8 mouse cellular contexts compared by ENCODE assay signal in genomic region chr5:132195048-132195533, GRCm38 (mm10).
DNase-seq lines count a peak whose midpoint lies in the region; ATAC-seq and TF ChIP-seq lines count a peak whose summit lies in the region.

No protein-coding gene starts in this region.

- no peak for ATAC-seq in intestine, embryonic 14.5 days (replicated peaks; ENCODE audit: low FRiP score, low TSS enrichment, low read depth)
- no peak for ATAC-seq in intestine, postnatal 0 days
- peak; percentile 81 for ATAC-seq in embryonic facial prominence, embryonic 14.5 days (ENCODE audit: low read depth)
- peak; percentile 36 for ATAC-seq in limb, embryonic 13.5 days (ENCODE audit: low FRiP score, low read depth)
- no peak for ATAC-seq in stomach, embryonic 16.5 days (ENCODE audit: insufficient read depth, low FRiP score)
- no peak for ATAC-seq in granulocyte monocyte progenitor cell, adult 5-6 weeks (replicated peaks; ENCODE audit: poor library complexity, severe bottlenecking)

- TF ChIP-seq CTCF in intestine, postnatal 0 days (IDR thresholded peaks at IDR 0.05; ENCODE audit: low read depth), result no peak

- 0 out of 2 replicates have a peak overlapping the region, but pooled peaks have one; percentile 22 for H3K4me2 ChIP-seq in intestine, embryonic 14.5 days (ENCODE audit: low read length)
- H3K4me2 ChIP-seq in intestine, postnatal 0 days (replicated peaks; ENCODE audit: low read depth), result no peak overlapping the region
- peak overlapping the region; percentile 25 for H3K4me2 ChIP-seq in embryonic facial prominence, embryonic 14.5 days (ENCODE audit: low read depth, low read length)
- H3K4me2 ChIP-seq in limb, embryonic 13.5 days (replicated peaks), result peak overlapping the region; percentile 45
- peak overlapping the region; percentile 20; the same call in 1 of the 2 replicates for H3K4me2 ChIP-seq in stomach, embryonic 16.5 days (ENCODE audit: low read depth, low read length)

- no peak overlapping the region for H3K4me3 ChIP-seq in intestine, embryonic 14.5 days (ENCODE audit: low read depth, low read length)
- H3K4me3 ChIP-seq in intestine, postnatal 0 days (ENCODE audit: low read depth, low read length), result no peak overlapping the region
- peak overlapping the region; percentile 10; the same call in 1 of the 2 replicates for H3K4me3 ChIP-seq in embryonic facial prominence, embryonic 14.5 days (ENCODE audit: low read depth, low read length)
- peak overlapping the region; percentile 10; the same call in 1 of the 2 replicates for H3K4me3 ChIP-seq in limb, embryonic 13.5 days
- H3K4me3 ChIP-seq in stomach, embryonic 16.5 days (replicated peaks; ENCODE audit: low read length), result no peak overlapping the region

- peak overlapping the region; percentile 47; the same call in 1 of the 2 replicates for H3K27ac ChIP-seq in intestine, embryonic 14.5 days (ENCODE audit: low read depth)
- no peak overlapping the region for H3K27ac ChIP-seq in intestine, postnatal 0 days (ENCODE audit: low read depth, low read length)
- H3K27ac ChIP-seq in embryonic facial prominence, embryonic 14.5 days (replicated peaks; ENCODE audit: low read depth, low read length), result peak overlapping the region; percentile 23; the same call in 1 of the 2 replicates
- H3K27ac ChIP-seq in limb, embryonic 13.5 days, result peak overlapping the region; percentile 22; the same call in 1 of the 2 replicates
- 0 out of 2 replicates have a peak overlapping the region, but pooled peaks have one; percentile 14 for H3K27ac ChIP-seq in stomach, embryonic 16.5 days (ENCODE audit: low read length)

- no peak overlapping the region for H3K9ac ChIP-seq in intestine, embryonic 14.5 days (ENCODE audit: low read length)
- H3K9ac ChIP-seq in intestine, postnatal 0 days (ENCODE audit: low read depth, low read length), result no peak overlapping the region
- H3K9ac ChIP-seq in embryonic facial prominence, embryonic 14.5 days (ENCODE audit: low read depth, low read length), result peak overlapping the region; percentile 5; the same call in 1 of the 2 replicates
- H3K9ac ChIP-seq in limb, embryonic 13.5 days, result no peak overlapping the region
- 0 out of 2 replicates have a peak overlapping the region, but pooled peaks have one; percentile 20 for H3K9ac ChIP-seq in stomach, embryonic 16.5 days (ENCODE audit: low read length)

- peak; percentile 56 for DNase-seq in intestine, embryonic 14.5 days (ENCODE audit: low spot score)
- peak; percentile 86 for DNase-seq in embryonic facial prominence, embryonic 14.5 days (ENCODE audit: low spot score)
- peak; percentile 60 for DNase-seq in heart, postnatal 4 days
- no peak for DNase-seq in urinary bladder, adult 2 months (ENCODE audit: low spot score)

- H3K4me1 ChIP-seq in intestine, embryonic 14.5 days (replicated peaks; ENCODE audit: control insufficient read depth, insufficient read depth, low read length), result peaks cover 26% of the 10 kb centered on the region
- 0 out of 2 replicates have a peak, but pooled peaks cover 2% of the 10 kb centered on the region for H3K4me1 ChIP-seq in intestine, postnatal 0 days (replicated peaks; ENCODE audit: control insufficient read depth, insufficient read depth, low read length)
- H3K4me1 ChIP-seq in embryonic facial prominence, embryonic 14.5 days (ENCODE audit: control insufficient read depth, insufficient read depth, low read length), result peaks cover 17% of the 10 kb centered on the region
- H3K4me1 ChIP-seq in limb, embryonic 13.5 days, result peaks cover 40% of the 10 kb centered on the region
- peaks cover 14% of the 10 kb centered on the region for H3K4me1 ChIP-seq in stomach, embryonic 16.5 days (ENCODE audit: control insufficient read depth, insufficient read depth, low read length)

- 24% methylated on average over 6 of the region's 6 CpGs for WGBS in intestine, embryonic 14.5 days
- 44% methylated on average over 6 of the region's 6 CpGs for WGBS in intestine, postnatal 0 days
- 10% methylated on average over 6 of the region's 6 CpGs for WGBS in embryonic facial prominence, embryonic 14.5 days
- WGBS in limb, embryonic 13.5 days, result 13% methylated on average over 6 of the region's 6 CpGs
- WGBS in stomach, embryonic 16.5 days, result 16% methylated on average over 6 of the region's 6 CpGs

- no peaks in the 10 kb centered on the region for H3K36me3 ChIP-seq in intestine, embryonic 14.5 days (ENCODE audit: control insufficient read depth, insufficient read depth, low read length)
- no peaks in the 10 kb centered on the region for H3K36me3 ChIP-seq in intestine, postnatal 0 days (ENCODE audit: control insufficient read depth, insufficient read depth)
- no peaks in the 10 kb centered on the region for H3K36me3 ChIP-seq in embryonic facial prominence, embryonic 14.5 days (ENCODE audit: control insufficient read depth, insufficient read depth, low read length)
- H3K36me3 ChIP-seq in limb, embryonic 13.5 days, result no peaks in the 10 kb centered on the region
- H3K36me3 ChIP-seq in stomach, embryonic 16.5 days (ENCODE audit: control insufficient read depth, insufficient read depth, low read length), result no peaks in the 10 kb centered on the region

- no peaks in the 10 kb centered on the region for H3K27me3 ChIP-seq in intestine, embryonic 14.5 days (replicated peaks; ENCODE audit: control insufficient read depth, insufficient read depth, low read length)
- H3K27me3 ChIP-seq in intestine, postnatal 0 days (replicated peaks; ENCODE audit: control insufficient read depth, insufficient read depth, low read length), result no peaks in the 10 kb centered on the region
- H3K27me3 ChIP-seq in embryonic facial prominence, embryonic 14.5 days (replicated peaks; ENCODE audit: control insufficient read depth, insufficient read depth, low read length), result no peaks in the 10 kb centered on the region
- H3K27me3 ChIP-seq in limb, embryonic 13.5 days, result no peaks in the 10 kb centered on the region
- H3K27me3 ChIP-seq in stomach, embryonic 16.5 days (ENCODE audit: control insufficient read depth, insufficient read depth, low read length), result no peaks in the 10 kb centered on the region

- H3K9me3 ChIP-seq in intestine, embryonic 14.5 days (ENCODE audit: control insufficient read depth, low read length), result no peaks in the 10 kb centered on the region
- no peaks in the 10 kb centered on the region for H3K9me3 ChIP-seq in intestine, postnatal 0 days (ENCODE audit: control insufficient read depth)
- no peaks in the 10 kb centered on the region for H3K9me3 ChIP-seq in embryonic facial prominence, embryonic 14.5 days (ENCODE audit: control insufficient read depth, low read length)
- H3K9me3 ChIP-seq in limb, embryonic 13.5 days, result no peaks in the 10 kb centered on the region; the same call in 1 of the 2 replicates
- no peaks in the 10 kb centered on the region for H3K9me3 ChIP-seq in stomach, embryonic 16.5 days (replicated peaks; ENCODE audit: control insufficient read depth, low read length)

Comparison
In these comparisons a context has a peak if more than half of its experiments do, and no peak if none do; other contexts are left out.
1. ATAC-seq: peak in embryonic facial prominence, embryonic 14.5 days (single experiment) and limb, embryonic 13.5 days (single experiment); none in intestine, embryonic 14.5 days (single experiment), intestine, postnatal 0 days (single experiment), stomach, embryonic 16.5 days (single experiment) and granulocyte monocyte progenitor cell, adult 5-6 weeks (single experiment).
2. H3K4me3 ChIP-seq: peak in embryonic facial prominence, embryonic 14.5 days (single experiment) and limb, embryonic 13.5 days (single experiment); none in intestine, embryonic 14.5 days (single experiment), intestine, postnatal 0 days (single experiment) and stomach, embryonic 16.5 days (single experiment).
3. H3K9ac ChIP-seq: peak in embryonic facial prominence, embryonic 14.5 days (single experiment) and stomach, embryonic 16.5 days (single experiment); none in intestine, embryonic 14.5 days (single experiment), intestine, postnatal 0 days (single experiment) and limb, embryonic 13.5 days (single experiment).